Mouse (Mus musculus) lung, postnatal 36 days (tissue): Measurements from ENCODE around the gene Stk11.
A peak's percentile ranks its signal among the peaks of the same experiment; 100 is the strongest.

Experiments used
- DNase-seq: peaks from one replicate; pipeline ENCODE4 v3.0.0; 2022; ENCODE audit warnings: mixed read lengths

Gene Stk11

DNA sequence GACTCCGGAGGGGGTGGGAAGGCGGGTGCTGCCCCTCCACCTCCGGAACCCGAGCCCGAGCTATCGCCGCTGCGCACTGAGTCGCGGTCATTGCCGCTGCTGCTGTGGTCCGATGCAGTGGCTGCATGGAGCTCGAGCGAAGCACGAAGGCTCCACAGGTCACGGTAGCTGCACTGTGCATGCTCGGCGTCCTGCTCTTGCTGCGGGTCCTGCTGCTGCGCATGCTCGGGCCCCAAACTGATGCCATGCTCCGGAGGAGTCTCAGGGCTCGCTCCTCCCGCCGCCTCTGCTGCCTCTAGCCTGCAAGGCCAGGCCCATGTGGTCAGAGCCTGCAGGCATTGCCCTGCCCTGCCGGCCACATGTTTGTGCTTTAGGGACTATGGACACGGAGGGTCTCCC is 16.3 kb downstream of the Stk11 start:
- DNase-seq = no peak

DNA sequence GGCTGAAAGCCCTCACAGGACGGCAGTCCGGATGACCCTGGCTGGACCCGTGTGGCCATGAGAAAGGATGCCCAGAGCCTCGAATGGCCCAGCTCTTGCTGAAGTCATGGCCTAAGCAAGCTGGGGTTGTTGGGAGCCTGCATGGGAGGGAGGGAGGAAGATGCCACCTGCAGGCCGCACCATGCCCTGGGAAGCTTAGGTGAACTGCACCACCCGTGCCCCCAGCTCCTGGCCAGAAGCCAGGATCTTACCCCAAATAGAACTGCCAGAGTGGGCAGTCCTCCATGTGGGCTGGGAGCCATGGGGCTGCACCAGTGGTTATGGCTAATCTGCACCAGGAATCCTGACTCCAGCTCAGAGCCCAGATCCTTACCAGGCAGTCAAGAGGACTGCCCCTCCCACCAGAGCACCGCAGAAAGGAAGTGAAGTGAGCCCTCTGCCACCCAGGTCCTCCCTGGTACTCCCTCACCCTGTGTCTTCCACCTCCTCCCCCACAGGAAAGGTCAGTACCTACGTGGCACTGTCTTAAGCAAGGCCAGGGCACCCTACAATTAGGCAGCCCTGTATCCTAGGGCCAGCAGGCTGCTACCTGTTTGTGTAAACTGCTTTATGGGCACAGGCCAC is 17.7 kb downstream of the Stk11 start:
- DNase-seq = no peak

DNA sequence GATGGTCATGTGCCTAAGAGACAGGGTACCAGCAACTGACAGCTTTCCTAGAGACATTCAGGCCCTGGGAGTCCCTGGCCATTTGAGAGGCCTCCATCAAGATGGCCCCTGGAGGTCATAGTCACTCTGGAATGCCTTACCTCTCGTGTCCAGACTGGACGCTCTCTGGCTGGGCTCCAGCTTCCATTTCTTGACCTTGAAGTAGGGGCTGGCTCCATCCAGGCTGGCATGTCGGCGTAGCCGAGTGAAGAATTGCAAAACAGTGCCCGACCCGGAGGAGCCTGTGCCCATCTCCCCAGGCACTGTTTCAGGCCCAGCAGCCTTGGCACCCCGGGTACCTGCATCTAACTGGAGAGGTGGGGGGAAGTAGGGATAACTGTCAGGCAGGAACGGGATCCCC is 18.8 kb downstream of the Stk11 start:
- DNase-seq = no peak

- no peak for DNase-seq
These were observed 19.6 kb downstream of the Stk11 start for GRCm38 (mm10) chr10:80135161-80135560.

- DNase-seq = no peak
These were observed 20.0 kb downstream of the Stk11 start for GRCm38 (mm10) chr10:80135641-80136040.

GRCm38 (mm10) chr10:80136179-80136951 is 20.8 kb downstream of the Stk11 start:
- no peak for DNase-seq

DNA sequence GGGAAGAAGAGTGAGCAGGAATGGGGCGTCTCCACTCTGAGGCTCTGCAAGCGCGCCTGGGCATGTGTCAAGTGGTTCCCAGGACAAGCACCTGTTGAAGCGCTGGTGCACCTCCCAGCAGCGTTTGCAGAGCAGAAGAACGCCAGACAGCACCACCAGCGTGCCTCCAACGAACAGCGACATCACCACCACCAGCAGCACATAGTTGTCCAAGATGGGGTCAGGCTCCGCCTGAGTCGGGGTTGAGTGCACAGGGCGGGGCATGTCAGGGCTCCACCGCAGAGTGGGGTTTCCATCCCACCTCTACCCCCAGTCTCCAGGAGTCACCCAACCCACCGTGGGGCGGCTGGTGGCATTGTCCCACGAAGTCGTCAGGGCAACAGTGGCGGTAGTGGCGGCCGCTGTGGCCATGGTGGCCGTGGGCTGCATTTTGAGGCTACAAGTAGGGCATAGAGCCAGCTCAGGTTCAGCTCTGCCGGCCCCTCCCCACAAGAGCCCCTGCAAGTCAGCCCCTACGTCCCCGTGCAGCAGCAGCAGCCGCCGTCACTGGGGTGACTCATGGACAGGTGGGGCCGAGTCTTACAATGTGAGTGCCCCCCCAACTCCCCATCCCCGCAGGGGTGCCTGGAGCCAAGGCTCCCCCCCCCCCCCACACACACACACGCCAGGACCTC is 21.5 kb downstream of the Stk11 start:
- DNase-seq = peak; percentile 69

GRCm38 (mm10) chr10:80137626-80138552 is 22.3 kb downstream of the Stk11 start:
- no peak for DNase-seq

DNA sequence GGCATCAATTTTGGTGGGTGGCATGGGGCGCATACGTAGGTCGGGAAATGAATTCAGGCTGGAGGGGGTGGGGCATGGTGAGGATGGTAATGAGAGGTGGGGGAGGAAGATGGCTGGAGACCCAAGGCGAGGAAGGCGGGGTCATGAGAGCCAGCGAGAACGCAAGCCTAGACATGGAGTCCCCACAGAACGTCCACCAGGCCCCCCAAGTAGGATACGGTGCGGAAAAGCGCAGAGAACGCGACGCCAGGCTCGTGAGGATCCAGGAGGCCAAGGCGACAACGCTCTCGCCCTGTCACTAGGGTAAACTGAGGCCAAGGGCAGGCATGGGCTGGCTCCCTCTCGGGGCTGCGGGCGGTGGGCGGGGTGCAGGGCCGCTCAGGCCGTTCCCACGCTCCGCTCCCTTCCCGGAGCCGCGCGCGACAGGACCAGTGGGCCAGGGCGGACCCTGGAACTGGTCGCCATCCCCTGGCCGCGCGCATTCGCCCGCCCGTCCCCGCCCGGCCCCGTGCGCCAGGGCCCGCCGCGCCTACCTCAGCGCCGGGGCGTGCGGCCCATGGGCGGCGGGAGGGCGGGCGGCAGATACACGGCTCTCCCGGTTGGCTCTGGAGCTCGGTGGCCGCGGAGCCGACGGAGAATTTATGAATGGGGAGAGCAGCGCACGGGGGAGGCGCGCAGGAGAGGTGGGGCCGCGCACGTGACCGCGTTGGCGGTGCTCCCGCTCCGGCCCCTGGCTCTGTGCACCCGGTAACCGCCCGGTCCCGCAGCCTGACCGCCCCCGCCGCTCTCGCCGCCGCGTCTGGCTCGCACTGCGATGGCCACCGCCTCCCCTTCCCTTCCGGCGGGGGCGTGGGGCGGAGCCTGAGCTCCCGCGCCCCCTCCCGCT is 23.2 kb downstream of the Stk11 start, which contains the start of gene Atp5d:
TSS of gene Atp5d (plus strand) at position 80 of the 886 bp plus-strand sequence.
- no peak for DNase-seq

- no peak for DNase-seq
These were observed 23.8 kb downstream of the Stk11 start for GRCm38 (mm10) chr10:80139439-80139775.

DNA sequence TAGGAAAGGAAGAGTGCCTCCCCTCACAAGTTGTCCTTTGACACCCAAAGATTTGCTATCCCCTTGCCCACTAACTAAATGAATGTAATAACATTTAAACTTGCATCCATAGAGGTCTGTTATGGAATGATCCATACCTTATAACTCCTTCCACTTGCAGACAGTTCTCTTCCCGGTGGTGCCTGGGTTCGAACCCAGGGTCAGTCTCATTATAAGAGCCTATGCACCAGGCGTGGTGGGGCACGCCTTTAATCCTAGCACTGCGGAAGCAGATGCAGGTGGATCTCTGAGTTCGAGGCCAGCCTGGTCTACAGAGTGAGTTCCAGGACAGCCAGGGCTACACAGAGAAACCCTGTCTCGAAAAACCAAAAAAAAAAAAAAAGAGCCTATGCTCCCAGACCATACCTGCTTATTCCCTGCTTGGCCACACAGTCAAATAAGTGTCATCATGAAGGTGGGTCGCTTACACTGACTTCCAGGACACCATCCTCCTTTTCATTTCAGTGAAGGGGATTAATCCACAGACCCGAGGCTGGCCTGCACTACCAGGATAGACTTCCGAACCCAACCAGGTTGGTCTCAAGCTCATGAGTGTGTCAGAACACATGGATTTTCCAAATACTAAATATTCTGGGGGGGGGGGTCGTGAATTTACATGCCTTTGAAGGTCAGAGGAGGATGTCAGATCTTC is 24.5 kb downstream of the Stk11 start:
- no peak for DNase-seq

DNA sequence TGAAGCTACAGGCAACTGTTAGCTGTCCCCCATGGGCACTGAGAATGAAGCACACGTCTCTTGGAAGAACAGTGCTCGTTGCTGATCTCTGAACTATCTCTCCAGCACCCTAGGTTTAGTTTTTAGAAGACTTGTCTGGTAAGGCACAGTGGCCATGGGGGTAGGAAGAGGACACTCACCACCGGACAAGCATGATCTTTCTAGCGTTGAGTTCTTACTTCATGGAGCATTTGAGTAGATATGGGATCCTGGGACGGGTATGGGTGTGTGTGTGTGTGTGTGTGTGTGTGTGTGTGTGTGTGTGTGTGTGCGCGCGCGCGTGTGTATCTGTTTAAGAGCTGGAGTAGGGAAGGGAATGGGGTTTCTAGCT is 25.0 kb downstream of the Stk11 start, which contains the start of gene Cbarp:
TSS of gene Cbarp (minus strand) at position 170 of the 370 bp plus-strand sequence.
- DNase-seq = no peak

GRCm38 (mm10) chr10:80141243-80141642 is 25.6 kb downstream of the Stk11 start:
- DNase-seq = peak; percentile 98

GRCm38 (mm10) chr10:80141786-80142529 is 26.4 kb downstream of the Stk11 start:
- peak; percentile 99 for DNase-seq

DNA sequence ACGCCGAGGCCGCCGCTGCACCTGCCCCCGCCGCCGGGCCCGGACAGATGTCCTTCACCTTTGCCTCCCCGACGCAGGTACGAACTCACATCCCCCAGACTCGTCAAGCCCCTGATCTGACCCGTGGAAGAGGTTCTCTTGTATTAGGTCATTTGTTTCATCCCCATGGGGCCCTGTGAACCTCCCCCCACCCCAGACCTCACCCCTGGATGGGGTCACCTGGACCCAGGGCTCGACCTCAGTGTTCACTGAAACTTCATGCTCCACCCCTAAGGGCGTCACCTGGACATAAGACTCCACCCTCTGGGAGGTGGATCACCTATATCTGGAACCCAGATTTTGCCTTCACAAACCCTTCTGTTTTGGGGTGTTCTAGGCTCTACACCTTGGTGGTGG is 26.9 kb downstream of the Stk11 start:
- DNase-seq = peak; percentile 58

DNA sequence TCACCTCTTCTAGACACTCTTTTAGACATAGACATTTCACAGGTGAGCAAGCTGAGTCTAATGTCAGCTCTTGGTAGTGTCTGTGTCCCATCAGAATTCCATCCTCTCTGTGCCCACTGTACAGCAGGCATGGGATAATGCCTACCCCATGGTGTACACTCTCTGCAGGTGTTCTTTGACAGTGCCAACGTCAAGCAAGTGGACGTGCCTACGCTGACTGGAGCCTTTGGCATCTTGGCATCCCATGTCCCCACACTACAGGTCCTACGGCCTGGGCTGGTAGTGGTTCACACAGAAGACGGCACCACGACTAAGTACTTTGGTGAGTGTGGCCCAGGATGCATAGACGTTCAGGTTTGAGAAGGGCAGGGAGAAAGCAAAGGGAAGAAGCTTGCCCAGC is 28.1 kb downstream of the Stk11 start:
- no peak for DNase-seq

DNA sequence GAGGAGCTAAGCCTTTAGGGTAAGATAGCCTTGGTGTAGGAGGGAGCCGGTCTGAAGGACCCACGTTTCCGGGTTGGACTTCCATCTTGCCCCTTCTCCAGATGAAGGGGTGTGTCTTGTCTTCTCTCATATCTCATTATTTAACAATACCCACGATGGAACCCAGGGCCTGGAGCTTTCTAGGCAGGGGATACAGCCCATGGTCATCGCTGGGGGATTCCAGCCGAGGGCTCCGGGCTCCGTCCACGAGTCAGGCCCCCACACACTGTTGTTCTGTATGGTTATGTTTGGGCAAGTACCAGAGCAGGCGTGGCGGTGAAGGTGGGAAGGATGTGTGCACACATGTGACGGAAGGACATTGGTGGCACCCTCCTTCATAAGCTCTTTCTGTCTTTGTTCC is 28.6 kb downstream of the Stk11 start:
- DNase-seq = no peak

- peak; percentile 88 for DNase-seq
These were observed 29.5 kb downstream of the Stk11 start for GRCm38 (mm10) chr10:80144864-80145838.

DNA sequence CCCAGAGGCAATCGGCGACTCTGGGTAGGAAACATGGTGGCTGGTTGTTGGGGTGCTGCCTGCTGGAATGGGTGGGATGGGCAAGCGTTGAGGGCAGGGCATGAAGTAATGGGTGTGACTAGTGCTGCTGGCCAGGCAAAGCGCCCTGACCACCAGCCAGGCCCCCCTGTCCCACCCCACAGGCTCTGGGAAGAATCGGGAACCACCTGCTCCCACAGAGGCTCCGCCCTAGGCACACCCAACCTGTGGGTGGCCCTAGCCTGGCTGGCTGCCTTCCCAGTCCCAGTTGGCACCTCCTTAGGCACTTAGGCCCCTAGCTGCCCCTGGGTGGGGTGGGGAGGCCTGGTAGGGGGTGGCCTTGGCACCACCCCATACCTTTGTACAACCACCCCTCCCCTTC is 30.3 kb downstream of the Stk11 start:
- peak; percentile 79 for DNase-seq
